Mouse (Mus musculus) hindbrain, embryonic 11.5 days (tissue): ENCODE results near the gene Il9r. TPM values are rescaled to one million over a fixed set of nuclear protein-coding genes. Genes with fewer than 3 reads are reported as not detected.

Experiments
- polyA plus RNA-seq: library from polyadenylated mRNA; unstranded; fragments of >200 nt; fragmentation: Nextera tagmentation; extraction: Ambion mirVana; gene quantifications from 2 replicates; pipeline ENCODE4 v1.2.1, GENCODE M21; 2014

Gene Il9r
- polyA plus RNA-seq, 1 experiment from 2014 or later: not detected

Other genes with a start within 250 kb of the Il9r start
- 0.32 and 0.43 TPM in 2 replicates for gene 4930524B15Rik, start 234.7 kb downstream of the Il9r start, polyA plus RNA-seq
- 44.3 and 44.9 TPM in 2 replicates for gene Nsg2, start 199.8 kb downstream of the Il9r start, polyA plus RNA-seq
- gene Snrnp25, start 5.1 kb upstream of the Il9r start, polyA plus RNA-seq: 82.5 and 84.2 TPM in 2 replicates
- 19.1 and 21.0 TPM in 2 replicates for gene Rhbdf1, start 22.0 kb upstream of the Il9r start, polyA plus RNA-seq
- 28.6 and 29.0 TPM in 2 replicates for gene Mpg, start 26.2 kb upstream of the Il9r start, polyA plus RNA-seq
- gene Nprl3, start 67.4 kb upstream of the Il9r start, polyA plus RNA-seq: 28.9 and 31.4 TPM in 2 replicates
- gene Hba-x, start 76.1 kb upstream of the Il9r start, polyA plus RNA-seq: 3,064 and 3,380 TPM in 2 replicates
- gene Hba-a1, start 83.2 kb upstream of the Il9r start, polyA plus RNA-seq: 2,798 and 2,861 TPM in 2 replicates
- gene Hbq1b, start 86.7 kb upstream of the Il9r start, polyA plus RNA-seq: 6.7 and 7.2 TPM in 2 replicates
- 5,394 and 5,453 TPM in 2 replicates for gene Hba-a2, start 96.2 kb upstream of the Il9r start, polyA plus RNA-seq
- gene Hbq1a, start 99.8 kb upstream of the Il9r start, polyA plus RNA-seq: not detected in 2 replicates
- 21.1 and 24.2 TPM in 2 replicates for gene Sh3pxd2b, start 147.5 kb upstream of the Il9r start, polyA plus RNA-seq